Mouse (Mus musculus): ENCODE measurements around the gene Lhx1. TPM values are rescaled to one million over a fixed set of nuclear protein-coding genes. Genes with fewer than 3 reads are reported as not detected.

Lhx1 gene
- total RNA-seq (2014; fragmentation: Nextera tagmentation) (not detected in 2 replicates), total RNA-seq (2017) (under 0.01 and 0.12 TPM in 2 replicates), polyA plus RNA-seq (2012) (not detected in 2 replicates)

DNA sequence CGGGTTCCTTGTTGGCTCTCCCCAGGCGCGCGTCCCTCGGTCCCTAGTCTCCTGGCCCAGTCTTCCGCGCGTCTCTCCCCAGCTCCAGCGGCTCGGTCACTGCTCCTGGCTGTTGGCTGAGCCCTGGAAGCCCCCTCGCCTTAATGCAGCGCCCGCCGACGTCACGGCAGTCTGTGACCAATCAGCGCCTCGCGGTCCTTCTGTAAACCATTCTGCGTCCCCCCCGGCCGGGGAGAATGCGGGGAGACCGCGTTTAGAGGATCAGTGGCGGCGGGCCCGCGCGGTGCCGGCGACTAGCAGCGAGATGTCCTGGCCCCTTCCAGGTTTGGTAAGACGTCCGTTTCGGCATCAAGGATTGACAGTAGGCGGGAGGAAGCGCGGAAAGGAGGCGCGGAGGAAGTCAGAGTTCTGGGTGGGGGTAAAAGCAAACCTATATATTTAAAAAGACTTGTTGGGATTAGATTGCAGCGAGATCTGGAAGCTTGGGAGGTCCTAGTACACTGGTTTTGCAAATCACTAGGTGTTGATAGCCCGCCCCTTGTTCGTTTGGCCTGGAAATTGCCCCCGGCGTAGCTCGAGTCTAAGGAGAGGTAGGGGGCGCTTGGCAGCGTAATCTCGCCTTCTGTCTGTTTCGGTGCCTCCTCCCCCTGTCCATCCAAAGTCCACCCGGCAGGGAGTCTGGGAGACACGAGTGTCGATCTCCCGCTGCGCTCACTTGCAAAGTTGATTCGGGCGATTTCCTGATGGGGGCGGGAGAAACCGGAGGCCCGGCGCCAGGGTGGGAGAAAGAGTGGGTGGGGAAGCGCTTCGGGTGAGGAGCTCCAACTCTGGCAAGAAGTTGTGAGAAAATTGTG lies at the start of gene Lhx1:
Gene Lhx1 (minus strand): TSS at position 115 of the 854 bp plus-strand sequence.
- no peak for TF ChIP-seq GATA2 (IDR thresholded peaks at IDR 0.05; ENCODE audit: borderline replicate concordance, low read depth, low read length)
- DNase-seq (ENCODE audit: low spot score) = no peak
- Histone ChIP-seq H3K36me3 (replicated peaks) (no peaks in the 10 kb centered on the region), H3K27me3 (ENCODE audit: insufficient read depth, low read length) (peaks cover 99% of the 10 kb centered on the region), H3K4me1 (ENCODE audit: insufficient read depth, low read depth, low read length) (peaks cover 5% of the 10 kb centered on the region), H3K9me3 (replicated peaks) (peaks cover 22% of the 10 kb centered on the region), H3K4me3 (ENCODE audit: low read depth, low read length) (peak within 1 kb of the TSS; percentile 31; the same call in 1 of the 2 replicates)
- ATAC-seq (ENCODE audit: extremely low read depth, insufficient number of reproducible peaks, low FRiP score, poor library complexity, severe bottlenecking) = no peak

DNA sequence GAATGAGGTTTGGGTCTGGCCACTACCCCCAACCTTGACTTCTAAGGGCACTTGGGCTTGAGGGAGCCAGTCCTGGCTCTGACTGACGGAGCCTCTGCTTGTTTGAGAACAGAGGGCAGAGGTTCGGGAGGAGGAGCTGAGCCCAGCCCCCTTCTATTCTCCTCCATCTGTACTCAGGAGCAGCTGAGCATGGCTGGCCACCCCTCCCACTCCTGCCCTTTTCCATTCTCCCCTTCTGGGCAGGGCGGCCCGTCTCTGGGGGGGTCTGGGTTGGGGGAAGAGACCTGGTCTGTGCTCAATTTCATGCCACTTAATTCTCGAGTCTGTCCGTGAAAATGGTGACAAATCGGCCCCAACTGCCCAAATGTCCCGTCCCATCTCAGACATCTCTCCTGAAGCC lies 49.5 kb upstream of the Lhx1 start:
- Histone ChIP-seq H3K4me1 (ENCODE audit: insufficient read depth, low read depth, low read length) (peaks cover 9% of the 10 kb centered on the region; the same call in 1 of the 2 replicates), H3K9me3 (replicated peaks) (no peaks in the 10 kb centered on the region), H3K27me3 (ENCODE audit: insufficient read depth, low read length) (peaks cover 70% of the 10 kb centered on the region), H3K4me3 (ENCODE audit: low read depth, low read length) (no peak overlapping the region), H3K36me3 (replicated peaks) (no peaks in the 10 kb centered on the region)
- no peak for DNase-seq (ENCODE audit: low spot score)
- no peak for TF ChIP-seq POLR2AphosphoS5 (IDR thresholded peaks at IDR 0.05; ENCODE audit: insufficient replicate concordance, low read depth, low read length)
- TF ChIP-seq TAL1 (conservative IDR thresholded peaks at IDR 0.05; ENCODE audit: low read depth, low read length) = no peak
- no peak for TF ChIP-seq GATA2 (IDR thresholded peaks at IDR 0.05; ENCODE audit: borderline replicate concordance, low read depth, low read length)
- TF ChIP-seq CTCF (IDR thresholded peaks at IDR 0.05; ENCODE audit: low read depth, low read length) = no peak
- TF ChIP-seq GATA1 (IDR thresholded peaks at IDR 0.05; ENCODE audit: borderline replicate concordance, low read length) = no peak
- ATAC-seq (ENCODE audit: extremely low read depth, insufficient number of reproducible peaks, low FRiP score, poor library complexity, severe bottlenecking) = no peak

DNA sequence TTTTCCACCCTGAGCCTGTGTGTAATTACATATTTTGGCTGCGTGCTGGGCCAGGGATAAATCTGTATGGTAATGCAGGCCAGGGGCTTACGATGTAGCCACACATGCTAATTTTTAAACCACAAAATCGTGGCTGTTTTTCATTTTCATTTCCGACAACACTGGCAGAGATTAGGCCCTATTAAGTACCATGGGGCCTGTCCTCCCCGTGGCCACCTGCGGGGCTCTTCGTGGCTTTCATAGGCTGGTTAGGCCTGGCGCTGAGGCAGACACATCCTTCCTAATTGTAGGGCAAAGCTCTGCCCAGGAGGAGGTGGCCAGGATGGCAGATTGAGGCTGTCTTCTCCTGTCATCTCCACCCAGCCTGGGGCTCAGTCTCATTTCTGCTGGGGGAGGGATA lies 48.3 kb upstream of the Lhx1 start:
- Histone ChIP-seq H3K4me3 (ENCODE audit: low read depth, low read length) (no peak overlapping the region), H3K4me1 (ENCODE audit: insufficient read depth, low read depth, low read length) (peaks cover 19% of the 10 kb centered on the region), H3K9me3 (replicated peaks) (no peaks in the 10 kb centered on the region), H3K36me3 (replicated peaks) (no peaks in the 10 kb centered on the region), H3K27me3 (ENCODE audit: insufficient read depth, low read length) (peaks cover 72% of the 10 kb centered on the region)
- no peak for DNase-seq (ENCODE audit: low spot score)
- ATAC-seq (ENCODE audit: extremely low read depth, insufficient number of reproducible peaks, low FRiP score, poor library complexity, severe bottlenecking) = no peak
- no peak for TF ChIP-seq CTCF (IDR thresholded peaks at IDR 0.05; ENCODE audit: low read depth, low read length)
- TF ChIP-seq TAL1 (conservative IDR thresholded peaks at IDR 0.05; ENCODE audit: low read depth, low read length) = no peak
- no peak for TF ChIP-seq GATA1 (IDR thresholded peaks at IDR 0.05; ENCODE audit: borderline replicate concordance, low read length)
- no peak for TF ChIP-seq POLR2AphosphoS5 (IDR thresholded peaks at IDR 0.05; ENCODE audit: insufficient replicate concordance, low read depth, low read length)

DNA sequence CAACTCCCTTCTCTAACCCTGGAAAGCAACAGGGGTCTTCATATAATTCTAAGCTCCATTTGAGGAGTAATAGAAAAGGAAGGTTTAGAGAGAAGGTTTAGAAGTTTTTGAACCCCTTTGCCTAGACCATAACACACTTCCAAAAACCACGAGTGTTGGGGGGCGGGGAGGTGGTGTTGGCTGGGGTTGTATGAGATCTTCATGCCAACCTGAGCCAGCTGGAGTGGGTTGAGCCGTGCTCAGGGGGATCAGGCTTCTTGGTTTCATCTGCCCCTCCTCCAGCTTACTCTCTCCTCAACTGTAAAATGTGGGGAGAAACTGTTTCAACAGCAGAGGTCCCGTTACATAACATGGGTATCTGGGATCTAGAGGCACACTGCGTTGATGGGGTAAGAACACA lies 45.5 kb upstream of the Lhx1 start:
- Histone ChIP-seq H3K4me3 (ENCODE audit: low read depth, low read length) (no peak overlapping the region), H3K4me1 (ENCODE audit: insufficient read depth, low read depth, low read length) (peaks cover 18% of the 10 kb centered on the region), H3K27me3 (ENCODE audit: insufficient read depth, low read length) (peaks cover 76% of the 10 kb centered on the region), H3K9me3 (replicated peaks) (no peaks in the 10 kb centered on the region), H3K36me3 (replicated peaks) (no peaks in the 10 kb centered on the region)
- TF ChIP-seq CTCF (IDR thresholded peaks at IDR 0.05; ENCODE audit: low read depth, low read length) (no peak), POLR2AphosphoS5 (IDR thresholded peaks at IDR 0.05; ENCODE audit: insufficient replicate concordance, low read depth, low read length) (no peak), GATA1 (IDR thresholded peaks at IDR 0.05; ENCODE audit: borderline replicate concordance, low read length) (no peak), TAL1 (conservative IDR thresholded peaks at IDR 0.05; ENCODE audit: low read depth, low read length) (no peak), GATA2 (IDR thresholded peaks at IDR 0.05; ENCODE audit: borderline replicate concordance, low read depth, low read length) (no peak)
- ATAC-seq (ENCODE audit: extremely low read depth, insufficient number of reproducible peaks, low FRiP score, poor library complexity, severe bottlenecking) (no peak), DNase-seq (ENCODE audit: low spot score) (no peak)

DNA sequence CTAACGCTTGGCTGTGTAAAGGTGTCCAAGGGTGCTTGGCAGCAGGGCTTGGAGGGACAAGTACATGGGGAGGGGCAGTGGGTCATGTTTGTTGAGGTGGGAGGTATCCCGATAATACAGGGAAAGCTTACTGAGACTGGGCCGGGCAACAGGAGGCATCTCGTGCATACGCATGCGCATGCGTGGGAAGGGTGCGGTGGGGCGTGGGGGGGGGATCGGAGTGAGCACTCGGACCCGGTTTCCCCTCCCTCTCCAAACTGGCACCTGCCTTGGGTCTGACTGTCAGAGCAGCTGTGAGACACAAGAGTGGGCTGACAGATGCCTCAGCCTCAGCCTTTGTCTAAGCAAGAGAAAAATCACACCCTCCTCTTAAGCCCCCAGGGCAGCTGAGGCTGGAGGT lies 45.1 kb upstream of the Lhx1 start:
- Histone ChIP-seq H3K36me3 (replicated peaks) (no peaks in the 10 kb centered on the region), H3K4me1 (ENCODE audit: insufficient read depth, low read depth, low read length) (peaks cover 18% of the 10 kb centered on the region), H3K4me3 (ENCODE audit: low read depth, low read length) (no peak overlapping the region), H3K9me3 (replicated peaks) (no peaks in the 10 kb centered on the region), H3K27me3 (ENCODE audit: insufficient read depth, low read length) (peaks cover 76% of the 10 kb centered on the region)
- ATAC-seq (ENCODE audit: extremely low read depth, insufficient number of reproducible peaks, low FRiP score, poor library complexity, severe bottlenecking) (no peak), DNase-seq (ENCODE audit: low spot score) (no peak)
- TF ChIP-seq GATA1 (IDR thresholded peaks at IDR 0.05; ENCODE audit: borderline replicate concordance, low read length) = no peak
- TF ChIP-seq CTCF (IDR thresholded peaks at IDR 0.05; ENCODE audit: low read depth, low read length) = no peak
- no peak for TF ChIP-seq POLR2AphosphoS5 (IDR thresholded peaks at IDR 0.05; ENCODE audit: insufficient replicate concordance, low read depth, low read length)
- no peak for TF ChIP-seq GATA2 (IDR thresholded peaks at IDR 0.05; ENCODE audit: borderline replicate concordance, low read depth, low read length)
- no peak for TF ChIP-seq TAL1 (conservative IDR thresholded peaks at IDR 0.05; ENCODE audit: low read depth, low read length)

DNA sequence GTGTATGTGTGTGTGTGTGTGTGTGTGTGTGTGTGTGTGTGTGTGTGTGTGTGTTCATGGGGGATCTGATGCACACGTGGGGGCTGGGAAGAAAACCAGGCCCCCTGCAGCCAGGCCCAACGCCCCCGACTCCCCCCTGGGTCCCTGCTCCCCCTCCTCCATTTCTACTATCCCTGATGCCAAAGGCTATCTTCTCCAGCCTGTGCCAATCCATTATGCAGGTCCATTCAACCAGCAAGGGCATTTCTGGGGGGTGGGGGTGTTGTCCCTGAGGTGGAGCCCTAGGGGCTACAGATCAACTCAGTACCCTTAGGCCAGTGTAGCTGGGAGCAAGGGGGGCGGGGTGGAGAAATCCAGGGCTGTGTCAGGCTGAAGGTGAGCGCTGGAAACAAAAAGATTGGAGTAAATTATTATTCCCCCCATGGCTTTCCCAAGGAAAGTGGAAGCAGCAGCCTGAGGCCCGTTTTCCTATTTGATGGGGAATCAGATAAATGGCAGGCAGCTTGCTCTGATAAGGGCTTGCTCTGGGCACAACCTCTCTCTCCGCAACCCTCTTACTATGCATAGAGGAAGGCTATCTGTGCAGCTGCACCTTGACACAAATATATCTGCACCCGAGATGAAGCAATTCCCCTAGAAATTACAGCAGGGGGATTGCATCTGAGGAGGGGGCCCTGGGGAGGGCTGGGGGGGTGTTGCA lies 43.9 kb upstream of the Lhx1 start:
- DNase-seq (ENCODE audit: low spot score) (no peak), ATAC-seq (ENCODE audit: extremely low read depth, insufficient number of reproducible peaks, low FRiP score, poor library complexity, severe bottlenecking) (no peak)
- Histone ChIP-seq H3K36me3 (replicated peaks) (no peaks in the 10 kb centered on the region), H3K4me1 (ENCODE audit: insufficient read depth, low read depth, low read length) (peaks cover 18% of the 10 kb centered on the region), H3K27me3 (ENCODE audit: insufficient read depth, low read length) (peaks cover 74% of the 10 kb centered on the region), H3K9me3 (replicated peaks) (no peaks in the 10 kb centered on the region), H3K4me3 (ENCODE audit: low read depth, low read length) (no peak overlapping the region)
- TF ChIP-seq POLR2AphosphoS5 (IDR thresholded peaks at IDR 0.05; ENCODE audit: insufficient replicate concordance, low read depth, low read length) = no peak
- TF ChIP-seq CTCF (IDR thresholded peaks at IDR 0.05; ENCODE audit: low read depth, low read length) = no peak
- TF ChIP-seq GATA1 (IDR thresholded peaks at IDR 0.05; ENCODE audit: borderline replicate concordance, low read length) = no peak
- no peak for TF ChIP-seq TAL1 (conservative IDR thresholded peaks at IDR 0.05; ENCODE audit: low read depth, low read length)
- no peak for TF ChIP-seq GATA2 (IDR thresholded peaks at IDR 0.05; ENCODE audit: borderline replicate concordance, low read depth, low read length)

All from G1E (cell line).